Mouse (Mus musculus) mouse trophoblast stem cell (cell line): ENCODE data around the gene Fbxw27.
"Not testable (repeated sequence)": the region's sequence is repeated elsewhere in the genome, so short reads cannot be mapped to it uniquely, and the experiment has no call there.

Source experiments
- in situ Hi-C, 2 experiments: fragments of 300-500 bp; cut with MseI, MboI; formaldehyde crosslinking; loops; 2 replicates in 1 of 2; 3 replicates in 1 of 2; pipeline ENCODE4 v1.15.1; 2025

Gene Fbxw27

DNA sequence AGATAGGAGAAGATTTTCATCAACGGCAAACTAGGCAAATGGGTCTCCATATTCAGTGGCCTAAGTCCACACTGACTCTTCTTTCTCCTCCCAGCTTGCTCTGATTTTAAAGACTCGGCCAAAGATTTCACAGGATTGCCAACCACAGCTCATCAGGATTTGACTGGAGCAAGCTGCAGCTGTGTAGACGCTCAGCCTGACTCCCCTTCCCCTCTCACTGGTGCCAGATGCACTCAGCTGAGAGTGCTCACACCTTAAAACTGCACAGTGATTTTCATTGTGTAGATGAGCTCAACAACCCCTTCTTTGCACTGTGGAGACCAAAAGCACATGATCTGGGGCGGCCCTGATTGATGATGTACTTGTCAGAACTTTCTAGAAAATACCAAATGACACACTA lies at the start of gene Fbxw27:
TSS of gene Fbxw27 (minus strand) at position 101 of the 400 bp plus-strand sequence.
- in situ Hi-C loops = not testable (repeated sequence)

DNA sequence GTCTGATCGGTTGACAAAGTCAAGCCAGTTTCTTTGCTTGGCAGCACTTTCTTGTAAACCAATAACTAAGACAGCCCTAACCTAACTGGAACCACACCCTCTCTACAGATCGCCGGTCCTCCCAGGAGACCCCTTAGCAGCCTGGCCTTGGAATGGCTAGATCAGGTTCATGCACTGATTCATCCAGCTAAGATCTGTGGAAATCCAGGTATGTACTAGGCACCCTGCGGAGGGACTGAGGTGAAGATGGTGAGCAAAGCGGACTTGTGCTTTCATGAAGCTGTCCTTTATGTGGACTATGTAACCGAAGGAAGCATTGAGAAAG lies 42.6 kb upstream of the Fbxw27 start:
- in situ Hi-C loops = no loop called here

DNA sequence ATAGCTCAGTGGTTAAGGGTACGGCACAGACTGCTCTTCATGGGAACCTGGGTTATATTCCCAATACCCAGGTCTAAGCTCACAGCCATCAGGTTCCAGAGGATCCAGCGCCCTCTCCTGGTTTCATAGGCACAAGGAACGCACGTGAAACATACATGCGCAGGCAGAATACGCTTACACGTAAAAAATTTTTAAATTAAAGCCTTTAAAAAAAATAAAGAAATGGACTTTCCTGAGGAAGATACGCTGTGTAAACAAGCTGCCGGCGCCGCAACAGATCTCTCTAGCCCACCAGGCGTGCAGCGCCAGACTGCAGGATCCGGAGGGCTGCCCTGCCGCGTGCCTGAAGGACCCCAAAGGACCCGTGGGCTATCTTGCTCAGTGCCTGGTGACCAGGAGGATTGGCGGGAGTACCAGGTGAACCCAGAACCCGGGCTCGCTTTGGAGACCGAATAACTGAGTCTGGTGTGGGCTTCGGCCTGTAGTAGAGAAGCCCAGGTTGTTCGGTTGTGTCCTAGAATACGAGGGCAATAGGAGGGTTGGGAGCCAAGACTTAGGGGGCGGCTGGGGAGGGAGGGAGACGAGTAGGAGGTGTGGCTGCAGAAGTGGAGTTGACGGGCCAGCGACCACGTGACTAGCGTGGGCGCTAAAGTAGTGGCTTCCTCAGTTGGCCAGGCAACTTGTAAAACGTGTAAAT lies 42.1 kb upstream of the Fbxw27 start, which contains the start of gene Nme6:
TSS of gene Nme6 (plus strand) at position 359 of the 697 bp plus-strand sequence.
- in situ Hi-C loops = no loop called here

DNA sequence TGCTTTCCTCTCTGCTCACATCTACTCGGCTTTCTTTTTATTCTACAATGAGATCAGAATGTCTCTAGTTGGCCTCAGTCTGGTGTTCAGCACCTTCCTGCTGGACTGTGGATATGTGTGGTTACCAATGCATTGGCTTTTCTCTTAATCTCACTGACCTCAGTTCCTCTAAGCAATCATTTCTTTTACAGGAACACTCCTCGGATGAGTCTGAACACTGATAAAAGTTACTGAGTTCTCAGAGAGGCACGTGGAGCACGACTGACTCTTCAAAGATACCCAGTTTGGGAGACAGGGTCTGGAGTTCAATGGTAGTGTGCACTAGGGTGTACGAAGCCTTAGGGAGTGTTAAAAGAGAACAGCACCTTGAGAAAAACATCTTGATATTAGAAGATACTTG lies 35.7 kb upstream of the Fbxw27 start:
- in situ Hi-C loops = no loop called here

DNA sequence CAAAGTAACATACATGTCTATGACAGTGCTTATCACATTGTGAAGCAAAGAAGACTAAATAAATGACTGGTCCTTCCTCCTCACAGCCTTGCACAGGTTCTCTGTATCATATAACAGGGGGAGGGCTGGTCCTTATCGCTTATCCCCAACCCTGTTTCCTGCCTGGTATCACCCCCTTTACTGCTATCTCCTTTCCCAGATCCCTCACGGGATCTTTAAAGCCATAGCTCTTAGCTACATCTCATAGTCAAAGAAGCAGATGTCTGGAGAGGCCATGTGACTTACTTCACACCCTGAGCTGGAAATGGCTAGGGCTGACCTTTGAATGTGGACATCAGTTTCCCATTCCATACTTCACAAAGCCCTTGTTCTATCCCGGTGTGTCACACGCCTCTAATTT lies 35.3 kb upstream of the Fbxw27 start:
- in situ Hi-C loops = no loop called here

DNA sequence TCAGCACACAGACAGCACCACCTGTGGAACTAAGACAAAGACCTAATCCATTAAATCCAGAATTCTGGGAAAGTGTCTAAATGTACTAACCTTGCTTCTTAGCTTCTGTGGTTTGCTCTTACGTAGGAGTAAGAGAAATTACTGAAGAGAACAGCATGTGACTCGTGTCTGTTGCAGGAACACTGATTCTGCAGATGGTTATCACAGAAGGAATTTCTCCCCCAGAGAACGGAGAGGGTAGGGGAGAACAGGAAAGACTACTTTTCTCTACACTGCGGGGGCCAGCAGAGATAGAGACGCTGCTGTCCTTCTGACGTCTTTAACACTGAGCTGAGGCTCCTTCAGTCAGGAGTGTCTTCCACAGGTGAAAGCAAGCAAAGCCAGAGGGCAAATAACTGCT lies 25.9 kb upstream of the Fbxw27 start:
- in situ Hi-C loops = no loop called here

DNA sequence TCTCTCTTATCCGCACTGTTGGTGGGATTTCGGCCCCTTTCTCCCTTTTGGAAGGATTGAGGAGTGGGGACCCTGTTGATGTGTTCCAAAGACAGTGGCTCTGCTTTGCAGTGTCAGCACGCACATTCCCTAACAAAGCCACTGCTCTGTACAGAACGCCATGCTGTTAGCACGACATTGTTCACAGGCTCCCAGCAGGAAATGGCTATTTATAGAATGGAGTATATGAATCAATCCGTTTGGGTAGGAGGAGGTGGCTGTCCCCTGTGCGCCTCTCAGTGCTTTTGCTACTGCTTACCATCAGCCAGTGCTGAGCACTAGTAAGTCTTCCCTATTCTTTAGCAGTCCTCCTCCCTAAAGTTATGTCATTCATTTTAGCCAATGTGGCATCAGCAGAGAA lies 23.0 kb upstream of the Fbxw27 start:
- in situ Hi-C loops = no loop called here

DNA sequence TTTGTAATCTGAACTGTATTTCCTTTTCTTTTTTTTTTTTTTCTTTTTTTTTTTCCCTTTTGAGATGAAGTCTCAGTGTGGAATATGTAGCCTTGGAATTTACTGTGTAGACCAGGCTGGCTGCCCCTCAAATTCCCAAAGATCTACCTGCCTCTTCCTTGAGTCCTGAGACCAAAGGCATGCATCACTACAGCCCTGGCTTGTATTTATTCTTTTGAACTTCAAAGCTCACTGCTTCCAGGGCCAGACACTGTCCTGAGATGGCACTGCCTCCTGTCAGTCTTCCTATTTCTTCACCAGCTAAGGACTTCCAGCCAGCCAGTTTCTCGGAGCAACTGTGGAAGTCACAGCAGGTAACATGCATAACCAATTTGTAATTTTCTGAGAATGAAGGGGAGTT lies 21.5 kb upstream of the Fbxw27 start, which contains the start of gene Spink8:
TSS of gene Spink8 (plus strand) at position 301 of the 400 bp plus-strand sequence.
- in situ Hi-C loops = no loop called here

DNA sequence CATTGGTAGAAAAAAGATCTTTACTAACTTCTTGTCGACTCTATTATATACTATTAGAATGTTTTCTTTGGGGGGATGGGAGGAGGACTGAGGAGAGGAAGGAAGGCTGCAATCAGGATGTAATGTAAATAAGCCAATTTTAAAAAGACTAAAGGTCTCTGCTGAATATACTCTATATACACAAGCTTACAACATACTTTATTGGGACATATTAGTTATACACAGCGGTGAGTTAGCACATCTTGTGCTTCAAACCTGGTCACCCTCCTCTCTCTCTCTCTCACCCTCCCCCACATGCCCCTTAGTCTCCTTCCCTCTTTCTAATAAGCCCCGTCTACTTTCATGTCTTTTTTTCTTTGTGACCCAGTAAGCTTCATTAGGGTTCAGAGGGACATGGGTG lies 17.4 kb upstream of the Fbxw27 start:
- in situ Hi-C loops = no loop called here

DNA sequence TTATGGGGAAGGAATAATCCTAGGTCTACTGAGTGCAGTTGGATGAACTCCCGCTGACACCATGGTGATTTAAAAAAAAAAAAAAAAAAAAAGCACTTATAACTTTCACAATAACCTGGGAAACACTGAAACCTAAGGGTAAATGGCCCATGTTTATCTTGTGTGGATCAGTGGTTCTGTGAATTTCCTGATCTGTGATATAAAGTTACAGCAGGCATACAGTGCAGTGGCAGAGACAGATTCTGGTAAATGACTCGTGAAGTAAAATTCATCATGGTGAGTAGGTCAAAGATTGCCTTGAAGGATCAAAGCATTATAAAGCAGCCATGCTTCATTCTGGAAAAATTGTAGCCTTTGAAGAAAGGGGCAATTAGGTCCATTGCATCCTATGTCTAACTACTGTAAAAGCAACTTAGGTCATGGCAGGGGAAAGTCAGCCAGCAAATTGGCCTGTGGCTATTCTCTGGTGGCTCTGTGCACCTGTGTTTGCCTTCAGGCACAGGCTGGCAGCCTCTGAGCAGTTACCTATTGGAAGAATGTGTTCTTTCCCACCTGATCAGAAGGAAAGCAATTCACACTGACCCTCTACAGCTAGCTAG lies 16.3 kb upstream of the Fbxw27 start:
- in situ Hi-C loops = no loop called here

DNA sequence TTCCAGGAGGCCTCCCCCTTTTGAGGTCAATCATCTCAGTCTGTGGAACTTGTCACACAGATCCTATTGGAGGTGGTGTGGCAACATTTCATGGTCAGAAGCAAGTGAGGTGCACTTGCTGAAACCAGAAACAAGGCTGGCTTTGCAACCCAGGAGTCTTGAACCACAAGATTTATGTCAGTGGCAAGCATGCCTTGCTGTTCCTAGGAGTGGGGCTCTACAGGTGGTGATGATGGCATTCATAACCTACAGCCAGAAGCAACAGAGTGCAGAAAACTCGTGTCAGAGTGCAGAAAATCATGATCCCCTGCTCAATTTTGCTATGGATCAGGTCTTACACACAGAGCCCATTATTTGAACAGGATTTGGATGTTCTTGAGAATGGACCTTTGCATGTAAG lies 15.8 kb upstream of the Fbxw27 start:
- in situ Hi-C loops = no loop called here

DNA sequence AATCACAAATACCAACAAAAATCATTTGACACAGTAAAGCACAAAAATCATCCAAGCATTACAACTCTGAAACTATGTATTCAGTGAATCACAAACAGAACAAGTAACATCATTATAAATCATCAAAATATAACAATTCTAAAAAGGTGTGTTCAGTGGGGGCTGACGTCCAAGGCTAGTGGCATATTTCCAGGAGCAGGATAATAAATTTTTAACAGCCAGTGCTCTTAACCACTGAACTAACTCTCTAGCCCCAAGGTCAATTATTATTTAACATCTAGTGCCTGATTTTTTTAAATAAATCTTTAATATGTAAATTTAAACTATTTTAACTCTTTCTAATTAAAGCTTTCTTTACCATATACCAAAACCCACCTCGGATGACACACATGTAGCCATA lies 15.1 kb upstream of the Fbxw27 start:
- in situ Hi-C loops = not testable (repeated sequence)

DNA sequence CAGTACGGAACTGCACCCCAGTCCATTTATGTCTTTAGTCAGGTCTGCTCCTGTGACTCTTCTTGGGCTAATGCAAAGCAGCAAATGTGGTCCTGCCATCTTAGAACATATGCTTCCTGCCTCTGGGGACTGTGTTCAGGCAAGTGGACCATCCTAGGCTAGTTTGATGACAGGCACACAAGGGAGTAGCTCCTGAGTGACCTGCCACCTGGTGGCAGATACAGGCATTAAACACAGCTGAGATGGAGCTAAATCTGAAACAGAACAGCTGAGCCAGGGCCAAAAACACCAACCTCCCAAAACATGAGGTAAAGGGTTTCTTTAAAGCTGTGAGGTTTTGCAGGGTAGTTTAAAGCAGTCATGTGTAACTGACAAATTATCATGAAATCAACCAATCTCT lies 7.6 kb upstream of the Fbxw27 start:
- in situ Hi-C loops = no loop called here

DNA sequence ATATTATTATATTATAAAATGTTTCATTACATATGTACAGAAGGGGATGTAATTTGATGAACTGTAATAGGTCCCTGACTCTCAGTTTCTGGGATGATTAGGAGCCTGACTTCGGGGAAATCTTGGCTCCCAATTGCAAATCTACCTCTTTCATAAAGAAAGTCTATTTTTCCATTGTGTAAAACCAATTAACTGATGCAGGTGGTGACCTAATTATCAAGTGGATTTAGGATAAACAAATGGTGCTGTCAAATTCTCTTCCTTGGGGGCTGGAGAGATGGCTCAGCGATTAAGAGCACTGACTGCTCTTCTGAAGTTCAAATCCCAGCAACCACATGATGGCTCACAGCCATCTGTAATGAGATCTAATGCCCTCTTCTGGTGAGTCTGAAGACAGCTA lies 5.3 kb upstream of the Fbxw27 start:
- in situ Hi-C loops = no loop called here

DNA sequence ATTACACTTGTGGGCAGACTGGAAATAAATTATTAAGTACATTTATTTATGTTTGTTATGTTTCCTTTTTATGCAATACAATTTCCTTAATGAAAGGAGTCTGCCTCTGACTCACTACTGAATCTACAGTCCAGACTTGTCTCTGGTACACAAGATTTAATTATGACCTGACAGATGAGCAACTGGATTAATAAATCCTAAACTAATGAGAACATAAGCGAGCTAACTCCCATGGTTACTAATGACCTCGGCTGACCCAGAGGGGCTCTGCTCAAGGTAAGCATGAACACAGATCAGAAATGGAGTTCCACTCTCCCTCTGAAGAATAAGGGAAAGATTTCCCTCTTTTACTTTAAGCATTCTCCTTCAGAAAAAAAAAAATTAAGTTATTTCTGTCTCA lies 4.8 kb upstream of the Fbxw27 start:
- in situ Hi-C loops = no loop called here

DNA sequence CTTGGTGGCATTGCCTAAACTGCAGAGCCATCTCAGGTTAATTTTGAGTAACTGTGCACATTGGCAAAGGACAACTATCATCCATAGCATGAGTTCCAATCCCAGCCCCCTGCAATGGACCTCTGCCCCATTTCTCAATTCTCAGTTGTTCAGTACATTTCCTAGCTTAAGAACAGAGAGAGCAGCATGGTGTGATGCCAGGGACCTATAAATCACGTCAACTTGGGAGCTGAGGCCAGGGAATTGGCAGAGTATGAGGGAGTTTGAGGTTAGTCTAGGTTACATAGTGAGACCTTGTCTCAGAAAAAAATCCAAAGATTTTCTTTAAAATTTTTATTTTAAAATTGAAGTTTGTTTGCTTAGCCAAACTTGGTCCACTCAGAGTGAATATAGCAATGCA lies 23.6 kb downstream of the Fbxw27 start:
- in situ Hi-C loops = not testable (repeated sequence)

DNA sequence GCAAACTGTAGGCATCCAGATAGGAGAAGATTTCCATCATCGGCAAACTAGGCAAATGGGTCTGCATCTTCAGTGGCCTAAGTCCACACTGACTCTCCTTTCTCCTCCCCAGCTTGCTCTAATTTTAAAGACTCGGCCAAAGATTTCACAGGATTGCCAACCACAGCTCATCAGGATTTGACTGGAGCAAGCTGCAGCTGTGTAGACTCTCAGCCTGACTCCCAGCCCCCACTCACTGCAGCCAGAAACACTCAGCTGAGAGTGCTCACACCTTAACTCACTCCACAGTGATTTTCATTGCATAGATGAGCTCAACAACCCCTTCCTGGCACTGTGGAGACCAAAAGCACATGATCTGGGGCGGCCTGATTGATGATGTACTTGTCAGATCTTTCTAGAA lies 44.5 kb downstream of the Fbxw27 start, which contains the start of gene Fbxw26:
TSS of gene Fbxw26 (minus strand) at position 101 of the 400 bp plus-strand sequence.
- in situ Hi-C loops = not testable (repeated sequence)
